Mouse (Mus musculus): Measurements from ENCODE around the gene Cyp2g1.
"Not testable (repeated sequence)": the region's sequence is repeated elsewhere in the genome, so short reads cannot be mapped to it uniquely, and the experiment has no call there.

Gene Cyp2g1

DNA sequence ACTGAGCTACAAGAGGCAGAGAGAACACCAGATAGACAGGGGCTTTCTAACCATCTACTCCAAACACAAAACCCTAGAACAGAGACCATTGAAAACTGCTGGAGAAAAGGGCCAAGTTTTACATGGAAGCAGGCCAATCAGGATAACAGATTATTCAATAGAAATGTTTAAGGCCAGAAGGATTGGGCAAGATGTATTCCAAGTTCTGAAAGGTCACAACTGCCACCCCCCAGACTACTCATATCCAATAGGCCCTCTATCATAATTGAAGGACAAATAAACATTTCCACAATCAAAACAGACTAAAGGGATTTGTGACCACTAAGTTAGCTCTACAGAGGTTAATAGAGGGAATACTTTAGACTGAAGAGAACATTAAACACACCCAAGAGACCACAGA lies 41.4 kb downstream of the Cyp2g1 start:
- in situ Hi-C loops (cut with MboI; ENCODE audit: low sequenced_read_pairs), result not testable (repeated sequence)

All from CH12F3 (cell line).